Mouse (Mus musculus) neural tube, embryonic 11.5 days (tissue): Measurements from ENCODE around the gene Lag3. TPM values are rescaled to one million over a fixed set of nuclear protein-coding genes. Genes with fewer than 3 reads are reported as not detected.

ENCODE experiments used
- ATAC-seq: fragments of 200-750 bp; cut with Nextera tagmentation; 2 replicates; pipeline ENCODE4 v1.8.0; 2017; ENCODE audit warnings: moderate number of reproducible peaks, mild to moderate bottlenecking, moderate TSS enrichment, moderate library complexity; ENCODE audit not compliant: insufficient read depth, low FRiP score, low TSS enrichment
- DNase-seq: peaks from one replicate; pipeline ENCODE4 v3.0.0-alpha.2; 2015; ENCODE audit warnings: low spot score
- H3K27ac ChIP-seq: fragments of 300-500 bp; sonication (generic); 2 replicates; pipeline ENCODE4 v1.5.1; 2014; ENCODE audit warnings: low read depth, mild to moderate bottlenecking, low read length
- H3K27me3 ChIP-seq: fragments of 300-500 bp; sonication (generic); 2 replicates; pipeline ENCODE4 v1.6.1; 2014; ENCODE audit warnings: mild to moderate bottlenecking, low read length, mixed read lengths; ENCODE audit not compliant: control insufficient read depth, insufficient read depth
- H3K36me3 ChIP-seq: fragments of 300-500 bp; sonication (generic); 2 replicates; pipeline ENCODE4 v1.6.1; 2014; ENCODE audit warnings: mild to moderate bottlenecking, low read length, moderate library complexity, mixed read lengths; ENCODE audit not compliant: control insufficient read depth, insufficient read depth
- H3K4me1 ChIP-seq: fragments of 300-500 bp; sonication (generic); 2 replicates; pipeline ENCODE4 v1.6.1; 2014; ENCODE audit warnings: low read length, mixed read lengths; ENCODE audit not compliant: control insufficient read depth, insufficient read depth
- H3K4me2 ChIP-seq: fragments of 300-500 bp; sonication (generic); 2 replicates; pipeline ENCODE4 v1.6.1; 2014; ENCODE audit warnings: low read depth, mild to moderate bottlenecking, moderate library complexity
- H3K4me3 ChIP-seq: fragments of 300-500 bp; sonication (generic); 2 replicates; pipeline ENCODE4 v1.5.1; 2014; ENCODE audit warnings: low read depth, low read length
- H3K9ac ChIP-seq: fragments of 300-500 bp; sonication (generic); 2 replicates; pipeline ENCODE4 v1.6.1; 2014; ENCODE audit warnings: mild to moderate bottlenecking, low read length
- H3K9me3 ChIP-seq: fragments of 300-500 bp; sonication (generic); 2 replicates; pipeline ENCODE4 v1.6.1; 2016; ENCODE audit warnings: low read length; ENCODE audit not compliant: control insufficient read depth
- WGBS: fragments of 180-500 bp; shearing (Covaris S2); extraction: QIAGEN DNeasy Blood & Tissue Kit; methylation state at CpG from one replicate; pipeline ENCODE4 v1.1.7; 2014; 5-methylcytosine and 5-hydroxymethylcytosine counted together
- polyA plus RNA-seq: library from polyadenylated mRNA; unstranded; fragments of >200 nt; fragmentation: Nextera tagmentation; extraction: Ambion mirVana; gene quantifications from 2 replicates; pipeline ENCODE4 v1.2.1, GENCODE M21; 2014

Lag3 gene
- polyA plus RNA-seq, 1 experiment from 2014 or later = 1.4 TPM

DNA sequence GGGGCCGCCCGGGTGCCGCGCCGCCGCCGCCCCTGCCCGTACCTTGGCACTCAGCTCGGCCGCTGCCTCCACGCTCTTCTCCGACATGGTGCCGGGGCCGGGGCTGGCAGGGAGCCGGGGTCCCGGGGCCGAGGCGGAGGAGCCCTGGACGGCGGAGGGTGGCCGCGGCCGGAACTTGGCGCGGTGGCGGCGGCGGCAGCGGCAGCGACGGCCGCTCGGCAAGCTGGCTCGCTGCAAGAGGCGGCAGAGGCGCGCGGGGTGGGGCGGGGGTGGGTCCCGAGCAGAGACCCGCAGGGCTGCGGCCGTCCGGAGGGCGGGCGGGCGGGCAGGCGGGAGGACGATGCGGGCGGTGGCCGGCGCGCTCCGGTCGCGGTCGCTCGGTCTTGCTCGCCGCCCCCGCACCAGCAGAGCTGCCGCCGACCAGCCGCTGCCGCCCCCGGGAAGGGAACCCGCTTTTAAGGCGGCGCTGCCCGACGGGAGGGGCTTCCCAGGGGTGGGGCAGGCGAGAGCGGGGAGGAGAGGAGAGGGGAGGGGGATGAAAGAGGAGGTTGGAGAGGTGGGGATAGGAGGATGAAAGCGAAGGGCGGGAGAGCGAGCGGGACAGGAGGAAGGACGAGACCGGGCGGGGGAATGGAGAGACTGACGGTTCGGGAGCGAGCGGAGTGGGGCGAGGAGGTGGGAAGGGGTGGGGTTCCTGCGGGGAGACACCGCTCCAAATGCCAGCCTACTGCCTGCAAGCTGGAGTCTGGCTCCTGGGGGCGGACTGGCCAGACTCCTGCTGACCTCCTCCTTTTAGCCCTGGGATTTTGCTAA lies 6.2 kb upstream of the Lag3 start:
- H3K4me3 ChIP-seq = peak overlapping the region; percentile 92
- peaks cover 11% of the 10 kb centered on the region for H3K36me3 ChIP-seq
- peak; percentile 92 for DNase-seq
- no peaks in the 10 kb centered on the region for H3K9me3 ChIP-seq
- no peaks in the 10 kb centered on the region for H3K27me3 ChIP-seq
- H3K4me2 ChIP-seq = peak overlapping the region; percentile 98
- peak overlapping the region; percentile 100 for H3K27ac ChIP-seq
- WGBS = 1% methylated on average over 40 of the region's 89 CpGs
- peak; percentile 63 for ATAC-seq
- peaks cover 31% of the 10 kb centered on the region for H3K4me1 ChIP-seq
- peak overlapping the region; percentile 99 for H3K9ac ChIP-seq

DNA sequence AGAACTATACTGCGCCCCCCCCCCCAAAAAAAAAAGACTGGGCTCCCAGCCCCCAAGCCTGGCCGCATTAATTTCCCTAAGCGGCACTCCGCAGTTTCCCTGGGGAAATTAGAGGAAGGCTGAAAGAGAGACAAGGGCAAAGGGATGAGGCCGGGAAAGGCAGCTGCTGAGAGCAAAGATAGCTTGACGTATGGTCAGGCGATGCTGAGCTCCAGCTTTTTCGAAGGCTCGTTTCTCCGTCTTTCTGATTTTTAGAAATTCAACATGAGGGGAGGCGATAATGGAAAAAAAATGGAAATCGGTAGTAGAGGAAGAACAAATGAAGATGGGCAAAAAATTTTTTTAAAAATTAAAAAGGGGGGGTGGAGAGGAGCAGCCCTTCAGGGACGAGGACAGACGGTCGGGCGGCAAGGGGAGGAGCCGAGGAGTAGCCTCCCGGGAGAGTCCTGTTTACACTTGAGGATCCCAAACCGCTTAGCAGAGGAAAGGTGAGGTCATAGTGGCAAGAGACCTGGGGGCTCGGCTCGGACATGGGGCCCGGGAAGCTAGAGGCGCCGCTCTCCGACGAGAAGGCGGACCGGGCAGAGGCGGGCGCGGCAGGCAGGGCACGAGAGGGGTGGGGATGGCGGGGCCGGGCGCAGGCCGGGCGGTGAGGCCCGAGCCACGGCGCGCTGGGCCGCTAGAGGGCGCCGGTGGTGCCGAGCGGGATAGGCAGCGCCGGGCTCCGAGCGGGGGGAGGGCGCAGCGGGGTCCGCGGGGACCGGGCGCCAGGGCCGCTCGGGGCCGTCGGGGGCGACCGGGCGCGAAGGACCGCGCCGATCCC lies 5.4 kb upstream of the Lag3 start:
- Histone ChIP-seq H3K4me1 (peaks cover 30% of the 10 kb centered on the region), H3K4me3 (peak overlapping the region; percentile 92), H3K4me2 (peak overlapping the region; percentile 98), H3K9ac (peak overlapping the region; percentile 99), H3K27me3 (no peaks in the 10 kb centered on the region), H3K9me3 (no peaks in the 10 kb centered on the region), H3K36me3 (peaks cover 11% of the 10 kb centered on the region), H3K27ac (peak overlapping the region; percentile 100)
- DNase-seq (peak; percentile 94), ATAC-seq (peak; percentile 56)
- WGBS = under 1% methylated on average over 43 of the region's 67 CpGs

DNA sequence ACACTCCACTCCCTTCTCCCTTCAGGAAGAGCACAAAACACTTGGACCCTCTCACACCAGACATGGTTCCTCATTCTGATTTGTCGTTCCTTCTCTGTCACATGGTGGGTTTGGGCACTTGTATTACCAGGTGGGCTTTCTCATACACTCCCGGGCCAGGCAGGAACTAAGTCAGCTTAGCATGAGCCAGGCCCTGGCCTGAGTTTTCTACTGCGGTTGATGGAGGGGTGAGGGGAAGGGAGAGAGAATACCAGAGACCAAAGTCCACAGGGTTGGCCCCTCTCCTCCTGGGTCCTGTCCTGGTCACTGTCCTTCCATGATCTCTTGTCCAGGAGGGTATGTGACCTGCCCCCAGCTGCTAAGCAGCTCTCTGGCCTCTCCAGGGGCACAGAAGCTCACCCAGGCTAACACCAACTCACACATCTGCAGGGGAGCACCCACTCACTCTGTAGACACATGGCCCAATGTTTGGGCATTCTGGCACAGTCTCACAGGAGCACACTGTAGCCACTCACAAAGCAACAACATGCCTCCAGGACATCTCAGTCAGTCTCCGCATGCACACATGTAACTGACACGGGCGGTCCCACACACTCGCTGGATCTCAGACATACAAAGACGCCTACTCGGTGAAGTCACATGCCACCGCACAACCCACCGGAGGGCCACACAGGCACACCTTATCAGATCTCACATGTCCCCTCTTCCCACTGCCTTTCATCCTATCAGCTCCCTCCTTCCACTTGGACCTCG lies 4.6 kb upstream of the Lag3 start:
- Histone ChIP-seq H3K4me3 (peak overlapping the region; percentile 92), H3K9me3 (no peaks in the 10 kb centered on the region), H3K36me3 (peaks cover 11% of the 10 kb centered on the region), H3K27me3 (no peaks in the 10 kb centered on the region), H3K4me1 (peaks cover 26% of the 10 kb centered on the region), H3K4me2 (peak overlapping the region; percentile 98), H3K9ac (peak overlapping the region; percentile 99), H3K27ac (peak overlapping the region; percentile 100)
- 11% methylated on average over 12 of the region's 12 CpGs for WGBS
- ATAC-seq = no peak
- peak; percentile 40 for DNase-seq

DNA sequence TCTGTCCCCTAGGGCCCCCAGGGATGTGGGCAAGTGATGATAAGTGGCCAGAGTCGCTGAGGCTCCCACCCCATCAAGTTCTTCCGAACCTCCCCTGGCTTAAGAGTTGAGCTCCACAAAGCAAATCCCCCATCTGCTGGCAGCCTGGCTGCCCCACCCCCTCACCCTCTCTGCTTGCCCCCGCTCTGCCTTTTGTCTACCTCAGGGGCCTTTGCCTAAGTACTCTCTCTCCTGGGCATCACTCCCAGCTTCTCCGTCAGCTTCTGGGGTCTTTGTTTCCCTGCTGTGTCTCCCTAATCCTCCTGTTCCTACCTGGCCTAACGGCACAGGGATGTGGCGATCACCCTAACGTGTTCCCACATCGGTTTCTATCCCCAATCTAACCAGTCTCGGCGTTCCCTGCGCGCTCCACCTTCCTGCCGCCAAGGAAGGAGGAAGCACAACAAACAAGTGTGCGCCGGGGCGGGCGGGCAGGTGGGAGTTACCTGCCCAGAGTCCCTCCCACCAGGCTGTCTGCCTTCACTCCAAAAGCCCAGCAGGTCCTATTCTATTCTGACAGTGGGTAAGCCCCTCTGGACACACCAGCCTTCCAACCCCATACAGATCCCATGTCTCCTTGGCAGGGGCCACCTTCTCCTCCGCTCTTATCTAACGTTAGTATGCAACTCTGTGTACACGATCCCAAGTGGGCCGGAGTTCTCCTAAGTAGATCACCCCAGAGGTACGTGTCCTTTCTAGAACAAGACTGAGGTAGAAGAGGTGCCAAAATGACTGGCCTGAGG lies 3.8 kb upstream of the Lag3 start:
- DNase-seq (peak; percentile 40), ATAC-seq (no peak)

DNA sequence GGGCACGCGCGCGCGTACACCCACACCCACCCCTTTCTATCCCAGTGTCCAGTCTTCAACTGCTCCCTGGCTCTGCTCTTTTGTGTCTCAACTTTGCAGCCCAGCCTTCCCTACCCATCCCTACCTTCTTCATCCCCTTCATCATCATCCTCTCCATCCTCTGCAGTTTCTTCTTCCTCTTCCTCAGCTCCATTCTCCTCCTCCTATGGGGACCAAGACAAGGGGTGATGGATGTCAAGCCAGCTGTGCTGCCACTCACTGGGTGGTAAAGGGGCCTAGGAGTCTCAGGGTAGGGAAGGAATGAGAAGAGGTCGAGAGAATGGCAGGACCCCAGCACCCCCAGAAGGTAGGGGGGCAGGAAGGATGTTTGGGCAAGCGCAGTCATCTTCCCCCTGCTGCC lies 3.0 kb upstream of the Lag3 start:
- Histone ChIP-seq H3K4me3 (no peak overlapping the region), H3K4me2 (no peak overlapping the region), H3K27me3 (no peaks in the 10 kb centered on the region; the same call in 1 of the 2 replicates), H3K36me3 (peaks cover 11% of the 10 kb centered on the region), H3K4me1 (peaks cover 16% of the 10 kb centered on the region), H3K27ac (no peak overlapping the region), H3K9me3 (no peaks in the 10 kb centered on the region), H3K9ac (no peak overlapping the region)
- WGBS = 81% methylated on average over 7 of the region's 7 CpGs
- ATAC-seq = no peak
- DNase-seq = no peak

More for the DNA sequence above, 3.8 kb upstream of the Lag3 start:
- Histone ChIP-seq H3K4me1 (peaks cover 20% of the 10 kb centered on the region), H3K4me3 (peak overlapping the region; percentile 92), H3K36me3 (peaks cover 11% of the 10 kb centered on the region), H3K27ac (peak overlapping the region; percentile 100), H3K27me3 (no peaks in the 10 kb centered on the region), H3K9ac (peak overlapping the region; percentile 99), H3K9me3 (no peaks in the 10 kb centered on the region), H3K4me2 (peak overlapping the region; percentile 98)
- WGBS = 13% methylated on average over 22 of the region's 22 CpGs

DNA sequence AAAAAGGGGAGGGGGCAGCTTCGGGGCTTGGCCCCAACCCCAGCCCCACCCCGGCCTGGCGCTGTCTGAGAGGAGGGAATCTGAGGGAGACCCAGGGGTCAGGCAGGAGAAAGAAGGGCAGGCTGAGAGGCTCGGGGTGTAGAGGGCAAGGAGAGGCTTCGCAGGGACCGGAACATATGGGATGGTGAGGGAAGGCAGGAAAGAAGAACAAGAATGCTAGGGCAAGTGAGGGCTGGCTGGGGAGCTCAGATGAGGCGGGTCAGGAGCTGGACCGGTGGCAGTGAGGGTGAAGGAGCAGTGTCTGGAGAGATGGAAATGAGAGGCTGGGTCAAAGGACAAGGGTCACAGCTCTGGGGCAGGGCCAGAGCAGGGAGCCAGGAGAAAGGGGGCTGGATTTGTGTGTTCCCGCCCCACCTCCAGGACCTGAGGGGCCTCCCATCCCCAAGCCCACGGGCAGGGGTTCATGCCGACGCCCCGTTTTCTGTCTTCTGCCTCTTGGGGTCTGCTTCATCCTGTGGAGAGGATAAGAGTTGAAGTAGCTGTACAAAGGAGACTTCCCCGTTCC lies 2.3 kb upstream of the Lag3 start:
- ATAC-seq (no peak), DNase-seq (no peak)
- Histone ChIP-seq H3K27me3 (no peaks in the 10 kb centered on the region; the same call in 1 of the 2 replicates), H3K9me3 (no peaks in the 10 kb centered on the region), H3K4me3 (no peak overlapping the region), H3K4me1 (peaks cover 15% of the 10 kb centered on the region), H3K27ac (no peak overlapping the region), H3K4me2 (no peak overlapping the region), H3K9ac (no peak overlapping the region), H3K36me3 (peaks cover 11% of the 10 kb centered on the region)
- 71% methylated on average over 14 of the region's 14 CpGs for whole genome bisulfite sequencing

DNA sequence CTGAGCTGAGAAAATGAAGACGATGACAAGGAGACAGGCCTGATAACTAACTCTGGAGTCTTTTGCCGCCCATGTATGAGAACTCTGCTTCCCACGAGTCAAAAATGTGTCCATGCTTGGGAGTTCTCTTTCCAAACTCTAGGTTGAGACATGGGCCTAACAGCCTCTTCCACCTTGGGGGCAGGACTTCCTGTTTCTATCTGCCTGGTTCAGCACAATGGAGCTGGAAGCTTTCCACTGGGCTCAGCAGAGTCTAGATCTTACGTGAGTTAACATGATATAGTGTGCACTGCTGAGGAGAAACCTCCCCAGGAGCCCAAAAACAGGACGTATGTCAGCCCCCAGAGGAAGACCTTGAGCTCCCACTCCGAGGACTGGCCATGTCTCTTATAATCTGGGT lies 1.7 kb upstream of the Lag3 start:
- Histone ChIP-seq H3K27ac (no peak overlapping the region), H3K4me3 (no peak overlapping the region), H3K4me2 (no peak overlapping the region), H3K27me3 (no peaks in the 10 kb centered on the region; the same call in 1 of the 2 replicates), H3K9me3 (no peaks in the 10 kb centered on the region), H3K9ac (no peak overlapping the region), H3K4me1 (peaks cover 11% of the 10 kb centered on the region), H3K36me3 (peaks cover 11% of the 10 kb centered on the region)
- 68% methylated on average over 6 of the region's 6 CpGs for WGBS
- DNase-seq (no peak), ATAC-seq (no peak)
